Mouse (Mus musculus): ENCODE measurements around the gene Lypd5. TPM values are rescaled to one million over a fixed set of nuclear protein-coding genes. Genes with fewer than 3 reads are reported as not detected.
A peak's percentile ranks its signal among the peaks of the same experiment; 100 is the strongest.

Lypd5 gene
- total and polyA plus RNA-seq, 2 experiments from 2014 or later: not detected

DNA sequence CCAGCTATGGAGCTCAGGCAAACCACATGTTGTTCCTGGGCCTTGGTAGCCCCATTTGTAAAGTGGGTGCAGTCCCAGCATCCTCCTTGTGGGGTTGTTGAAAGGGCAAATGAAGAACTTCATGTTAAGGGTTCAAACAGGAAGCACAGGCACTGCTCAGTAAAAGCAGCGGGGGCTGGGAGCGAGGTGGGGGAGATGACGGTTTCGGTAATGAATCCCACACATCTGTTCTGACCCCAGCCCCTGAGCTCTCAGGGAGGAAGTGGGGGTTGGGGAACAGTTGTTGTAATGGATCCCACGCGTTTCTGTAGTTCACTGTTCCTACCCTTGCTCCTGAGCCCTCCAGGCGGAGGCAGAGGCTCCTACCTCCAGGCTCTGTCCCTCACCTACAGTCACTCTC is 30.9 kb downstream of the Lypd5 start:
- DNase-seq (ENCODE audit: low spot score): no peak
- H3K27ac ChIP-seq (ENCODE audit: low read depth): no peak overlapping the region
- H3K4me2 ChIP-seq (ENCODE audit: low read depth, low read length): no peak overlapping the region
- no peak for TF ChIP-seq EP300 (IDR thresholded peaks at IDR 0.05; ENCODE audit: low read depth)
- TF ChIP-seq CTCF (IDR thresholded peaks at IDR 0.05; ENCODE audit: low read depth): no peak
- peaks cover 14% of the 10 kb centered on the region; the same call in 1 of the 2 replicates for H3K27me3 ChIP-seq (ENCODE audit: control insufficient read depth, insufficient read depth, low read length)
- H3K36me3 ChIP-seq (replicated peaks; ENCODE audit: control insufficient read depth, insufficient read depth, low read length): no peaks in the 10 kb centered on the region
- H3K9me3 ChIP-seq (replicated peaks; ENCODE audit: control insufficient read depth, low read length): no peaks in the 10 kb centered on the region
- WGBS: 48% methylated on average over 7 of the region's 7 CpGs
- 0 out of 2 replicates have a peak, but pooled peaks cover 7% of the 10 kb centered on the region for H3K4me1 ChIP-seq (ENCODE audit: control insufficient read depth, insufficient read depth)
- no peak for ATAC-seq (ENCODE audit: insufficient read depth, low read depth)
- no peak overlapping the region for H3K4me3 ChIP-seq (ENCODE audit: low read depth, low read length)
- H3K9ac ChIP-seq (replicated peaks; ENCODE audit: low read depth, low read length): no peak overlapping the region

DNA sequence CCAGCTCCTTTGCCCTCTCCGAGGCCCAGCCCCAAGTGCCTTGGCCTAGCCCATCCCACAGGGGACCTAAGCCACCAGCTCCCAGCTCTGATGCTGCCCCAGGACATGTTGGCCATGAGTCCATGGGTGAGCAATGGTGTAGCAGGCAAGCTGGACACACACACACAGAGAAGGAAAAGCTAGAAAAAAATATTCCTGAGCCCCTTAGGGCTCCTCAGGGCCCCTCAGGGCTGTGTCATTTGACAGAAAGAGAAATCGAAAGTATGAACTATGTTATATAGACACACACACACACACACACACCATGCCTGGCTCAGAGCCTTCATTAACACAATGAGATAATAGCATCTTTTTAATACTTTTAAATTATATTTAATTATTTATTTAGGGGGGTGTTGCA is 31.4 kb downstream of the Lypd5 start:
- no peak overlapping the region for H3K4me2 ChIP-seq (ENCODE audit: low read depth, low read length)
- 60% methylated on average over 2 of the region's 2 CpGs for WGBS

DNA sequence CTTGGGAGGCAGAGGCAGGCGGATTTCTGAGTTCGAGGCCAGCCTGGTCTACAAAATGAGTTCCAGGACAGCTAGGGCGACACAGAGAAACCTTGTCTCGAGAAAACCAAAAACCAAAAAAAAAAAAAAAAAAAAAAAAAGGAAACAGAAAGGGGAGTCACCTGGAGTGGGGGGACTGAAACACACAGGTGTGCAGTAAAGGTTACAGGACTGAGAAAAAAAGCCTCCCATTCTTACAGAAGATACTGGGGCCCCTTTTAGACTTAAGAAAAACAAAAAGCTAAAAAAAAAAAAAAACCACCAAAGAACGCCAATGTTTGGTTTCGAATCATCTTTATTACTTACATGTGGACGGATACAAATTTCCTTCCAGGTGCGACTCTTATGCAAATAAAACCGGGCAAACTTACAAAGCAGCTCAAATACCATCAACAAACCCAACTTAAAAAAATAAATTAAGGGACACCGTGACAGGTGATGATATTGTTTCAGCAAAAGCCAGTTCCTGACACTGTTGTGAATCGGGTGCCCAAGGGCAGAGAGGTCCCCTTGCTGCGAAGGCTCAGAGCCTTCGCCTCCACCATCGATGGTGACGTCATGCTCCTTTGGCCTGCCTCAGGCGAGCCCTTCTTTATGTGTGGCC is 33.9 kb downstream of the Lypd5 start:
- Histone ChIP-seq H3K4me1 (ENCODE audit: control insufficient read depth, insufficient read depth) (no peaks in the 10 kb centered on the region), H3K9ac (replicated peaks; ENCODE audit: low read depth, low read length) (no peak overlapping the region), H3K4me2 (ENCODE audit: low read depth, low read length) (no peak overlapping the region), H3K27me3 (ENCODE audit: control insufficient read depth, insufficient read depth, low read length) (peaks cover 9% of the 10 kb centered on the region; the same call in 1 of the 2 replicates), H3K4me3 (ENCODE audit: low read depth, low read length) (no peak overlapping the region), H3K9me3 (replicated peaks; ENCODE audit: control insufficient read depth, low read length) (no peaks in the 10 kb centered on the region), H3K36me3 (replicated peaks; ENCODE audit: control insufficient read depth, insufficient read depth, low read length) (no peaks in the 10 kb centered on the region), H3K27ac (ENCODE audit: low read depth) (no peak overlapping the region)
- TF ChIP-seq CTCF (IDR thresholded peaks at IDR 0.05; ENCODE audit: low read depth) (no peak), EP300 (IDR thresholded peaks at IDR 0.05; ENCODE audit: low read depth) (no peak)
- no peak for ATAC-seq (ENCODE audit: insufficient read depth, low read depth)
- WGBS: 72% methylated on average over 16 of the region's 16 CpGs
- no peak for DNase-seq (ENCODE audit: low spot score)

More for the DNA sequence above, 31.4 kb downstream of the Lypd5 start:
- Histone ChIP-seq H3K4me3 (ENCODE audit: low read depth, low read length) (no peak overlapping the region), H3K9me3 (replicated peaks; ENCODE audit: control insufficient read depth, low read length) (no peaks in the 10 kb centered on the region), H3K27ac (ENCODE audit: low read depth) (no peak overlapping the region), H3K36me3 (replicated peaks; ENCODE audit: control insufficient read depth, insufficient read depth, low read length) (no peaks in the 10 kb centered on the region), H3K9ac (replicated peaks; ENCODE audit: low read depth, low read length) (no peak overlapping the region), H3K4me1 (ENCODE audit: control insufficient read depth, insufficient read depth) (0 out of 2 replicates have a peak, but pooled peaks cover 7% of the 10 kb centered on the region), H3K27me3 (ENCODE audit: control insufficient read depth, insufficient read depth, low read length) (peaks cover 14% of the 10 kb centered on the region; the same call in 1 of the 2 replicates)
- no peak for TF ChIP-seq EP300 (IDR thresholded peaks at IDR 0.05; ENCODE audit: low read depth)
- DNase-seq (ENCODE audit: low spot score) (no peak), ATAC-seq (ENCODE audit: insufficient read depth, low read depth) (no peak)

DNA sequence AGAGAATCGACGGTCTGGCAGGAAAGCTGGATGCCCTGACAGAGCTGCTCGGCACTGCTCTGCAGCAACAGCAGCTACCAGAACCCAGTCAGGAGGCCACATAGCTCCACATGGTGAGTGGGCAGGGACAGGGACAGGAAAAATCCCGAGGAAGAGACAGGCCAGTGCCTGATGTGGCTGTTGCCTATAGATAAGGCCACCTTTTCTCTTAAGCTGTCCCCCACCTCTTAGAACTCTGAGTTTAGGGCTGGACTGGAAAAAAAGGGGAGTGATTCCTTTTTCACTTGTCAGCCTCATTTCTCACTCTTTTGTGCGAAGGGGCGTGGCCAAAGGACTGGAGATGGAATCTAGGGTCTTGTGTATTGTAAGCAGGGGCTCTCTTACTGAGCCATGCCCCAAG is 35.1 kb downstream of the Lypd5 start:
- no peak overlapping the region for H3K4me2 ChIP-seq (ENCODE audit: low read depth, low read length)
- DNase-seq (ENCODE audit: low spot score): no peak
- no peak overlapping the region for H3K4me3 ChIP-seq (ENCODE audit: low read depth, low read length)
- H3K27me3 ChIP-seq (ENCODE audit: control insufficient read depth, insufficient read depth, low read length): peaks cover 9% of the 10 kb centered on the region; the same call in 1 of the 2 replicates
- no peaks in the 10 kb centered on the region for H3K9me3 ChIP-seq (replicated peaks; ENCODE audit: control insufficient read depth, low read length)
- 53% methylated on average over 6 of the region's 6 CpGs for whole genome bisulfite sequencing
- TF ChIP-seq EP300 (IDR thresholded peaks at IDR 0.05; ENCODE audit: low read depth) (no peak), CTCF (IDR thresholded peaks at IDR 0.05; ENCODE audit: low read depth) (no peak)
- H3K36me3 ChIP-seq (replicated peaks; ENCODE audit: control insufficient read depth, insufficient read depth, low read length): no peaks in the 10 kb centered on the region
- no peak overlapping the region for H3K27ac ChIP-seq (ENCODE audit: low read depth)
- H3K9ac ChIP-seq (replicated peaks; ENCODE audit: low read depth, low read length): no peak overlapping the region
- ATAC-seq (ENCODE audit: insufficient read depth, low read depth): no peak
- H3K4me1 ChIP-seq (ENCODE audit: control insufficient read depth, insufficient read depth): no peaks in the 10 kb centered on the region

DNA sequence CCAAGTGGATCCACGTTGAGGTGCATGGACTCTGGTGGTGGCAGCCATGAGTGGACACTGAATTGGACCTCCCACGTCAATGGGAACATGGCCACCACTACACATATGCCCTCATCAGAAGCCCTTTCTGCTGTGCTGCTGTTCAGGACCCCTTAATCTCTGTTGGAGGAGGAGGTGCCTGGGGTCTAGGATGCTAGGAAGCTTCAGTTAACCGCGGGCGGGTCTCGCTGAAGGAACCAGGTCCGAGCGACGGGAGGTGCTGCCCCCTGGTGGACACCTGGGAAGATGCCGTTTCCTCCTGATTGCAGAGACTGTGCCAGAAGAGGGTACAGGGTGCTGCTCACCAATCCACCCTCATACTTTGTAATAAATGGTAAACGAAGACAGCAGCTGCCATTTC is 35.8 kb downstream of the Lypd5 start:
- H3K9ac ChIP-seq (replicated peaks; ENCODE audit: low read depth, low read length): no peak overlapping the region
- TF ChIP-seq CTCF (IDR thresholded peaks at IDR 0.05; ENCODE audit: low read depth): peak; percentile 74
- no peak for TF ChIP-seq EP300 (IDR thresholded peaks at IDR 0.05; ENCODE audit: low read depth)
- no peak overlapping the region for H3K4me2 ChIP-seq (ENCODE audit: low read depth, low read length)
- H3K27me3 ChIP-seq (ENCODE audit: control insufficient read depth, insufficient read depth, low read length): peaks cover 9% of the 10 kb centered on the region; the same call in 1 of the 2 replicates
- H3K4me3 ChIP-seq (ENCODE audit: low read depth, low read length): no peak overlapping the region
- no peak overlapping the region for H3K27ac ChIP-seq (ENCODE audit: low read depth)
- no peaks in the 10 kb centered on the region for H3K36me3 ChIP-seq (replicated peaks; ENCODE audit: control insufficient read depth, insufficient read depth, low read length)
- H3K4me1 ChIP-seq (ENCODE audit: control insufficient read depth, insufficient read depth): no peaks in the 10 kb centered on the region
- DNase-seq (ENCODE audit: low spot score): no peak
- no peaks in the 10 kb centered on the region for H3K9me3 ChIP-seq (replicated peaks; ENCODE audit: control insufficient read depth, low read length)
- 11% methylated on average over 11 of the region's 11 CpGs for WGBS
- ATAC-seq (ENCODE audit: insufficient read depth, low read depth): no peak
